Mouse (Mus musculus) kidney, postnatal 0 days (tissue): Measurements from ENCODE around the gene Gm20388. TPM values are rescaled to one million over a fixed set of nuclear protein-coding genes. Genes with fewer than 3 reads are reported as not detected.
"Not testable (repeated sequence)": the region's sequence is repeated elsewhere in the genome, so short reads cannot be mapped to it uniquely, and the experiment has no call there.

Source experiments
- ATAC-seq: fragments of 200-750 bp; cut with Nextera tagmentation; replicated peaks from 2 replicates; pipeline ENCODE4 v1.8.0; 2017; ENCODE audit warnings: low read depth, moderate number of reproducible peaks, moderate TSS enrichment, moderate library complexity; ENCODE audit not compliant: low FRiP score
- DNase-seq: peaks from one replicate; pipeline ENCODE4 v3.0.0-alpha.2; 2016; ENCODE audit warnings: low spot score
- H3K27ac ChIP-seq: fragments of 300-500 bp; sonication (generic); 2 replicates; pipeline ENCODE4 v1.5.1; 2014; ENCODE audit warnings: mild to moderate bottlenecking
- H3K27me3 ChIP-seq: fragments of 300-500 bp; sonication (generic); 2 replicates; pipeline ENCODE4 v1.6.1; 2014; ENCODE audit warnings: low read length, mixed read lengths; ENCODE audit not compliant: insufficient read depth
- H3K36me3 ChIP-seq: fragments of 300-500 bp; sonication (generic); 2 replicates; pipeline ENCODE4 v1.6.1; 2014; ENCODE audit warnings: low read length, mixed read lengths; ENCODE audit not compliant: insufficient read depth
- H3K4me1 ChIP-seq: fragments of 300-500 bp; sonication (generic); replicated peaks from 2 replicates; pipeline ENCODE4 v1.6.1; 2014; ENCODE audit warnings: antibody characterized with exemption, low read length, mixed read lengths; ENCODE audit not compliant: insufficient read depth
- H3K4me2 ChIP-seq: fragments of 300-500 bp; sonication (generic); 2 replicates; pipeline ENCODE4 v1.6.1; 2014; ENCODE audit warnings: mild to moderate bottlenecking, low read length, moderate library complexity, mixed read lengths
- H3K4me3 ChIP-seq: fragments of 300-500 bp; sonication (generic); replicated peaks from 2 replicates; pipeline ENCODE4 v1.5.1; 2014; ENCODE audit warnings: low read depth, low read length
- H3K9ac ChIP-seq: fragments of 300-500 bp; sonication (generic); 2 replicates; pipeline ENCODE4 v1.6.1; 2014; ENCODE audit warnings: low read depth, low read length
- H3K9me3 ChIP-seq: fragments of 300-500 bp; sonication (generic); replicated peaks from 2 replicates; pipeline ENCODE4 v1.6.1; 2016; ENCODE audit warnings: low read length, inconsistent platforms, mixed read lengths
- CTCF ChIP-seq: IDR thresholded peaks from 2 replicates; pipeline ENCODE4 v1.5.1; 2016; ENCODE audit warnings: antibody characterized with exemption, low read depth, mild to moderate bottlenecking, moderate library complexity
- WGBS: fragments of 180-500 bp; shearing (Covaris S2); extraction: QIAGEN DNeasy Blood & Tissue Kit; methylation state at CpG from one replicate; pipeline ENCODE4 v1.1.7; 2014; 5-methylcytosine and 5-hydroxymethylcytosine counted together
- polyA plus RNA-seq: library from polyadenylated mRNA; unstranded; fragments of >200 nt; fragmentation: Nextera tagmentation; extraction: Ambion mirVana; gene quantifications from 2 replicates; pipeline ENCODE4 v1.2.1, GENCODE M21; 2015

Gm20388 gene
- polyA plus RNA-seq, 1 experiment from 2014 or later: not detected

DNA sequence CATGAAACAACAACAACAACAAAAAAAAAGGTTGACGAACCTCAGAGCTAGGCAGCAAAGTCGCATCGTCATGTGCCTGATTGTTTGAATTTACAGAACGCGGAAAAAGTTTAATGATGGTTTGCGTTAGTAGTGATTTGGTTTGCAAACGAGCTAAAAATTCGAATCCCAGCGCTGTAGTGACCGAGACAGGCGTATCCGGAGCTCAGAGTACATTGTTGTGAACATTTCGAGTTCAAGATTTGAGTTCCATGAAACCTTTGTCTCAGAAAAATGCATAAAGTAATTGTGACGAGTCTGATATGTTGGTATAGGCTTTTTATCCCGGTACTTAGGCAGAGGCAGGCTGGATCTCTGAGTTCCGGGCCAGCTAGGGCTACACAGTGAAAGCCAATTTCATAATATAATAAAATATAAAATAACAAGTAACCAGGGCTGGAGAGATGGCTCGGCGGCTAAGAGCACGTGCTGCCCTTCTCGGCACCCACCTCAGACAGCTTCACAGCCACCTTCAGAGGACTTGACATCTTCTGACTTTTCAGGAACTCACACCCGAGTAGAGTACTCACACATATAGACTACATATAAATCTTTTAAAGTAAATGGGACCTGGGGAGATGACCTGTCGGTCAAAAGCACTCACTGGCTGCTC lies 3132.5 kb downstream of the Gm20388 start:
- no peak for ATAC-seq

GRCm38 (mm10) chr8:123043941-123044340 lies 3133.3 kb downstream of the Gm20388 start:
- DNase-seq (no peak), ATAC-seq (no peak)
- H3K27ac ChIP-seq: no peak overlapping the region
- 78% methylated on average over 3 of the region's 3 CpGs for WGBS
- 0 out of 2 replicates have a peak overlapping the region, but pooled peaks have one; percentile 58 for H3K4me2 ChIP-seq
- H3K27me3 ChIP-seq: no peaks in the 10 kb centered on the region
- TF ChIP-seq CTCF: no peak
- H3K36me3 ChIP-seq: no peaks in the 10 kb centered on the region
- no peak overlapping the region for H3K4me3 ChIP-seq
- H3K9ac ChIP-seq: no peak overlapping the region
- H3K4me1 ChIP-seq: peaks cover 18% of the 10 kb centered on the region
- no peaks in the 10 kb centered on the region for H3K9me3 ChIP-seq

More for the DNA sequence above, 3132.5 kb downstream of the Gm20388 start:
- no peaks in the 10 kb centered on the region for H3K27me3 ChIP-seq
- no peaks in the 10 kb centered on the region for H3K36me3 ChIP-seq
- H3K4me2 ChIP-seq: peak overlapping the region; percentile 58
- H3K9me3 ChIP-seq: no peaks in the 10 kb centered on the region
- peaks cover 18% of the 10 kb centered on the region for H3K4me1 ChIP-seq
- peak overlapping the region; percentile 89 for H3K9ac ChIP-seq
- TF ChIP-seq CTCF: no peak
- WGBS: 9% methylated on average over 22 of the region's 22 CpGs
- H3K27ac ChIP-seq: peak overlapping the region; percentile 99
- DNase-seq: no peak
- H3K4me3 ChIP-seq: peak overlapping the region; percentile 99

DNA sequence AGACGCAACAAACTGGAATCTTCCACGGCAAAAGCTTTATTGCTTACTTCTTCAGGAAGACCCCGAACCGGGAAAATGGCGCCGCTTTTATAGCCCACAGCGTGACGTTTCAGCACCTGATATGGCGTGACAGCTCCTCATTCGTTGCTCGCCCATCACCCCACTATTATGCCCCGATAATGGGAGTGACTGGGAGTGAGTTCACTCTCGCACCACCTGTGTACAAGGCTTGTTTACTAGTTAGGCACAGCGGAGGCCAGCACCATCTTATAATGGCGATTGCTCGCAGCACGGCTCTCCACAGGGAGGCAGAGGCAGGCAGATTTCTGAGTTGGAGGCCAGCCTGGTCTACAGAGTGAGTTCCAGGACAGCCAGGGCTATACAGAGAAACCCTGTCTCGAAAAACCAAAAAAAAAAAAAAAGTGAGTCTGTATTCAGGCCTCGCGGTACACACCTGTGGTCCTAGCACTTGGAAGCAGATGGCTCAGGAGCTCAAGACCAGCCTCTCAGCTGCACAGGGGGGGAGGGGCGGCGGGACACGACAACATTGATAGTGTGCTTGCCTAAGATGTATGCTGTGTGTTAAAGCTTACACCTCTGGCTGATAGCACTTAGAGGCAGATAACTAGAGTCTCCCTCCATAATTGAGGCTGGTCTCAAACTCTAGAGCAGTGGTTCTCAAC lies 3134.2 kb downstream of the Gm20388 start:
- H3K36me3 ChIP-seq, H3K4me3 ChIP-seq, H3K4me1 ChIP-seq, H3K9ac ChIP-seq, ATAC-seq, DNase-seq, H3K27me3 ChIP-seq, H3K4me2 ChIP-seq, H3K9me3 ChIP-seq, H3K27ac ChIP-seq: not testable (repeated sequence)
- WGBS: 90% methylated on average over 23 of the region's 23 CpGs

GRCm38 (mm10) chr8:123046706-123047105 lies 3136.1 kb downstream of the Gm20388 start:
- no peak overlapping the region for H3K4me2 ChIP-seq
- no peak overlapping the region for H3K4me3 ChIP-seq
- no peaks in the 10 kb centered on the region for H3K4me1 ChIP-seq
- no peak overlapping the region for H3K9ac ChIP-seq
- no peaks in the 10 kb centered on the region for H3K9me3 ChIP-seq
- H3K27ac ChIP-seq: peak overlapping the region; percentile 88; the same call in 1 of the 2 replicates
- H3K36me3 ChIP-seq: no peaks in the 10 kb centered on the region
- TF ChIP-seq CTCF: no peak
- WGBS: 62% methylated on average over 4 of the region's 4 CpGs
- no peaks in the 10 kb centered on the region for H3K27me3 ChIP-seq
- no peak for DNase-seq
- ATAC-seq: no peak

- Histone ChIP-seq H3K4me1 (no peaks in the 10 kb centered on the region), H3K27ac (peak overlapping the region; percentile 88), H3K9ac (no peak overlapping the region), H3K27me3 (no peaks in the 10 kb centered on the region), H3K9me3 (no peaks in the 10 kb centered on the region), H3K36me3 (no peaks in the 10 kb centered on the region), H3K4me2 (no peak overlapping the region), H3K4me3 (no peak overlapping the region)
- peak; percentile 56 for DNase-seq
- 54% methylated on average over 7 of the region's 7 CpGs for WGBS
- ATAC-seq: peak; percentile 71
- TF ChIP-seq CTCF: peak; percentile 9; the same call in 1 of the 2 replicates
These were observed 3137.2 kb downstream of the Gm20388 start for GRCm38 (mm10) chr8:123047827-123048226.

GRCm38 (mm10) chr8:123048402-123048801 lies 3137.8 kb downstream of the Gm20388 start:
- 68% methylated on average over 7 of the region's 7 CpGs for WGBS
- DNase-seq (no peak), ATAC-seq (peak; percentile 50)
- H3K4me3 ChIP-seq: no peak overlapping the region
- no peaks in the 10 kb centered on the region for H3K36me3 ChIP-seq
- peak overlapping the region; percentile 88 for H3K27ac ChIP-seq
- no peaks in the 10 kb centered on the region for H3K4me1 ChIP-seq
- TF ChIP-seq CTCF: no peak
- H3K4me2 ChIP-seq: no peak overlapping the region
- no peaks in the 10 kb centered on the region for H3K9me3 ChIP-seq
- H3K9ac ChIP-seq: no peak overlapping the region
- no peaks in the 10 kb centered on the region for H3K27me3 ChIP-seq
